22 mouse cellular contexts compared by ENCODE assay signal in genomic region chr3:70533593-70534321, GRCm38 (mm10).
DNase-seq lines count a peak whose midpoint lies in the region; ATAC-seq and TF ChIP-seq lines count a peak whose summit lies in the region.
"Had no signal": no experiment of that assay in that cellular context is flagged by ENCODE, and none has a peak within 500 bp of the region (broad histone marks: within the 10 kb centered on the region; RNA-seq: fewer than 3 reads in every experiment).

No protein-coding gene starts in this region.

- DNase-seq in forebrain, postnatal 0 days = peak; percentile 24
- DNase-seq in layer of hippocampus, adult 9-10 months (ENCODE audit: low spot score) = peak; percentile 4
- DNase-seq in layer of hippocampus, postnatal 10 days (ENCODE audit: low spot score in 2 of 2) = no peak
- DNase-seq in brain, embryonic 18.5 days (ENCODE audit: low read depth, low spot score) = peak; percentile 22
- DNase-seq: adrenal gland, adult 2 months; adrenal gland, postnatal 14 days; cerebellum, adult 18-20 months; cerebellum, adult 9-10 months; gastrocnemius, postnatal 25 days; heart, adult 18-20 months; heart, postnatal 10 days; heart, postnatal 36 days had no signal

- H3K36me3 ChIP-seq in forebrain, postnatal 0 days (ENCODE audit: insufficient read depth) = no peaks in the 10 kb centered on the region
- no peaks in the 10 kb centered on the region for H3K36me3 ChIP-seq in forebrain, embryonic 15.5 days
- no peaks in the 10 kb centered on the region for H3K36me3 ChIP-seq in intestine, embryonic 16.5 days (ENCODE audit: control insufficient read depth, insufficient read depth, low read length)
- H3K36me3 ChIP-seq: forebrain, embryonic 12.5 days; heart, embryonic 12.5 days; heart, embryonic 15.5 days; hindbrain, embryonic 10.5 days; hindbrain, embryonic 13.5 days; intestine, embryonic 15.5 days had no signal

- no peaks in the 10 kb centered on the region for H3K27me3 ChIP-seq in forebrain, postnatal 0 days (ENCODE audit: insufficient read depth, low read length)
- no peaks in the 10 kb centered on the region for H3K27me3 ChIP-seq in forebrain, embryonic 15.5 days
- H3K27me3 ChIP-seq in intestine, embryonic 16.5 days (replicated peaks; ENCODE audit: control insufficient read depth, insufficient read depth, low read length) = no peaks in the 10 kb centered on the region
- H3K27me3 ChIP-seq: forebrain, embryonic 12.5 days; heart, embryonic 12.5 days; heart, embryonic 15.5 days; hindbrain, embryonic 13.5 days; intestine, embryonic 15.5 days had no signal

- H3K9me3 ChIP-seq in forebrain, postnatal 0 days (ENCODE audit: low read length) = no peaks in the 10 kb centered on the region
- H3K9me3 ChIP-seq in forebrain, embryonic 15.5 days = no peaks in the 10 kb centered on the region
- H3K9me3 ChIP-seq in intestine, embryonic 16.5 days (ENCODE audit: control insufficient read depth, low read length) = no peaks in the 10 kb centered on the region
- H3K9me3 ChIP-seq: forebrain, embryonic 12.5 days; heart, embryonic 12.5 days; heart, embryonic 15.5 days; hindbrain, embryonic 10.5 days; hindbrain, embryonic 13.5 days; intestine, embryonic 15.5 days had no signal

- H3K9ac ChIP-seq in forebrain, postnatal 0 days = no peak overlapping the region
- no peak overlapping the region for H3K9ac ChIP-seq in forebrain, embryonic 15.5 days (replicated peaks)
- no peak overlapping the region for H3K9ac ChIP-seq in intestine, embryonic 16.5 days (ENCODE audit: low read depth, low read length)
- H3K9ac ChIP-seq: forebrain, embryonic 12.5 days; heart, embryonic 12.5 days; heart, embryonic 15.5 days; hindbrain, embryonic 13.5 days; intestine, embryonic 15.5 days had no signal

- no peak overlapping the region for H3K4me3 ChIP-seq in forebrain, postnatal 0 days (ENCODE audit: low read depth, low read length)
- no peak overlapping the region for H3K4me3 ChIP-seq in forebrain, embryonic 15.5 days
- H3K4me3 ChIP-seq in intestine, embryonic 16.5 days (ENCODE audit: low read length) = no peak overlapping the region
- H3K4me3 ChIP-seq: forebrain, embryonic 12.5 days; heart, embryonic 12.5 days; heart, embryonic 15.5 days; hindbrain, embryonic 10.5 days; hindbrain, embryonic 13.5 days; intestine, embryonic 15.5 days had no signal

- 69% methylated on average over 2 of the region's 2 CpGs for WGBS in forebrain, postnatal 0 days
- WGBS in forebrain, embryonic 15.5 days = 80% methylated on average over 2 of the region's 2 CpGs
- 89% methylated on average over 2 of the region's 2 CpGs for WGBS in intestine, embryonic 16.5 days

- no peak overlapping the region for H3K27ac ChIP-seq in forebrain, postnatal 0 days (ENCODE audit: low read depth, low read length)
- H3K27ac ChIP-seq in forebrain, embryonic 15.5 days (replicated peaks) = no peak overlapping the region
- no peak overlapping the region for H3K27ac ChIP-seq in intestine, embryonic 16.5 days (ENCODE audit: low read length)
- H3K27ac ChIP-seq: forebrain, embryonic 12.5 days; heart, embryonic 15.5 days; hindbrain, embryonic 10.5 days; hindbrain, embryonic 13.5 days; intestine, embryonic 15.5 days had no signal

- no peaks in the 10 kb centered on the region for H3K4me1 ChIP-seq in forebrain, postnatal 0 days (ENCODE audit: insufficient read depth)
- H3K4me1 ChIP-seq in forebrain, embryonic 15.5 days = no peaks in the 10 kb centered on the region
- H3K4me1 ChIP-seq in intestine, embryonic 16.5 days (ENCODE audit: control insufficient read depth, insufficient read depth, low read length) = no peaks in the 10 kb centered on the region
- H3K4me1 ChIP-seq: forebrain, embryonic 12.5 days; heart, embryonic 12.5 days; heart, embryonic 15.5 days; hindbrain, embryonic 10.5 days; hindbrain, embryonic 13.5 days; intestine, embryonic 15.5 days had no signal

- peak; percentile 93 for ATAC-seq in forebrain, postnatal 0 days
- no peak; the same call in 1 of the 2 replicates for ATAC-seq in forebrain, embryonic 15.5 days (replicated peaks)
- ATAC-seq in intestine, embryonic 16.5 days = no peak
- ATAC-seq: CD4-positive, CD25-positive, alpha-beta regulatory T cell, adult 4 months; hindbrain, embryonic 16.5 days; intestine, embryonic 15.5 days had no signal

- TF ChIP-seq CTCF in forebrain, postnatal 0 days (IDR thresholded peaks at IDR 0.05; ENCODE audit: low read depth) = no peak

- no peak overlapping the region for H3K4me2 ChIP-seq in forebrain, postnatal 0 days (ENCODE audit: low read depth)
- H3K4me2 ChIP-seq in forebrain, embryonic 15.5 days (replicated peaks) = no peak overlapping the region
- no peak overlapping the region for H3K4me2 ChIP-seq in intestine, embryonic 16.5 days (ENCODE audit: low read depth, low read length)
- H3K4me2 ChIP-seq: forebrain, embryonic 12.5 days; heart, embryonic 12.5 days; heart, embryonic 15.5 days; hindbrain, embryonic 13.5 days; intestine, embryonic 15.5 days had no signal

Comparison
In these comparisons a context has a peak if more than half of its experiments do, and no peak if none do; other contexts are left out.
1. DNase-seq: peak in forebrain, postnatal 0 days (single experiment), layer of hippocampus, adult 9-10 months (single experiment) and brain, embryonic 18.5 days (single experiment); none in layer of hippocampus, postnatal 10 days (0 of 2).